Mouse (Mus musculus): ENCODE measurements around the gene Wnk1.
"Not testable (repeated sequence)": the region's sequence is repeated elsewhere in the genome, so short reads cannot be mapped to it uniquely, and the experiment has no call there.

Wnk1 gene

DNA sequence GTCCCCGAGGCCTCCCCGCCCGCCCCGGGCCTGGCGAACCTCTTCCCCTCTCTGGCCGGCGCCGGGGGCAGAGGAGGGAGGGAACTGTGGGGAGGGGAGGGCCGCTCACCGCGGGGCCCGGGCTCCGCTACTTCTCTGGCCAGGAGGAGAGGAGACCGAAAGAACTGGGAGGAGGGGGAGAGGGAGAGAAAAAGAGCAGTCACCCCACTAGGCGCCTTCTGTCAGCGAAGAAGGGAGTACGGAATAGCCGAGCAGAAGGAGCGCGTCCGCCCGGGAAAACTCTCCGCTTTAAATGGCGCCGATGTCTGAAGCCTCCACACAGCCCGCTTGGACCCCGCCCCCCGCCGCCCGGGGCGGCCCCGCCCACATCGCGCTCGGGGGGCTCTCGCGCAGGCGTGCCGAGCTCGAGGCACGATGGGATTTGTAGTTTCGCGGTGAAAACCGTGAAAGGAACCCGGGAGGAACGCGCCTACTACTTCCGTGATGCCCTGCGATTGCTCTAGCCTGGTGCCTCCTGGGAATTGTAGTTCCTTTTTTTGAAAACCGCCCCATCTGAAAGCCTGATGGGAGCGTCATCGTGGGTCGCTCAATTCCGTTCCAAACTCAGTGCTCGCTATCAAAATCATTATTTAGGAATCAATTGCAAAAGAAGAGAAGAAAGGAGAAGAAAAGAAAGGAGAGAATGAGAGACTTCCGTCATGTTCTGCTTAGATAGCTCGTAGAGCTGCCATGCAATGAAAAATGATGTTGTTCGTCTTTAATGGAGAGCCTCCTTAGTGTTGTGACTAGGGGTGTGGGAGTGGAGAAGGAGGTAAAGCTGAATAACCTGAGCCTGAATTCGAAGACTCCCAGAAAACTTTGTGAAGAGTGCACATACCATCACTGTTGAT is at the start of gene Wnk1:
TSS of gene Wnk1 (minus strand) at position 307 of the 890 bp plus-strand sequence.
- peak; percentile 98 for DNase-seq

DNA sequence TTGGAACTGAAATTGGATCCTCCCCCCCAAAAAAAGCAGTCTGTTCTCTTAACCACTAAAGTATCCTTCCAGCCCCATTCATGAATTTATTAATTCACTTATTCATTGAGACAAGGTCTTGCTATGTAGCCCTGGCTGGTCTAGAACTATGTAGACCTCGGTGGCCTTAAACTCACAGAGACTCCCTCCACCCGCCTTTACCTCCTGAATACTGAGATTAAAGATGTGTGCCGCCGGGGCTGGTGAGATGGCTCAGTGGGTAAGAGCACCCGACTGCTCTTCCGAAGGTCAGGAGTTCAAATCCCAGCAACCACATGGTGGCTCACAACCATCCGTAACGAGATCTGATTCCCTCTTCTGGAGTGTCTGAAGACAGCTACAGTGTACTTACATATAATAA is 48.6 kb upstream of the Wnk1 start:
- DNase-seq: not testable (repeated sequence)

- DNase-seq: no peak
These were observed 47.4 kb upstream of the Wnk1 start for GRCm38 (mm10) chr6:120085832-120086231.

DNA sequence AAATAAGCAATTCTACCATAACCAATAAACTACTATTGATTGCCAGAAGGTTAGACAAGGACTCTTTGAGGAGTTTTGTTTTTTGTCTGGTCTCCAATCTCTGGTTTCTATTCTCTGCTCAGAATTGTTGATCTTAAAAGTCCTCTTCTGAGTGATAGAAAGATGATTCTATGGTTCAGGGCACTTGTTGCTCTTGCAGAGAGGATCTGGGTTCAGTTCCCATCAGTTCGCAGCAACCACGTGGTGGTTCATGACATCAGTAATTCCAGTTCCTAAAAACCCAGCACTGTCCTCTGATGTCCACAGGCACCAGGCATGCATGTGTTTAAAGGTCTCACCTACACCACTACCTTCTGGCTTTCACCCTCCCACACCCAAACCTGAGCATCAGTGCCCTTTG is 46.5 kb upstream of the Wnk1 start:
- no peak for DNase-seq

DNA sequence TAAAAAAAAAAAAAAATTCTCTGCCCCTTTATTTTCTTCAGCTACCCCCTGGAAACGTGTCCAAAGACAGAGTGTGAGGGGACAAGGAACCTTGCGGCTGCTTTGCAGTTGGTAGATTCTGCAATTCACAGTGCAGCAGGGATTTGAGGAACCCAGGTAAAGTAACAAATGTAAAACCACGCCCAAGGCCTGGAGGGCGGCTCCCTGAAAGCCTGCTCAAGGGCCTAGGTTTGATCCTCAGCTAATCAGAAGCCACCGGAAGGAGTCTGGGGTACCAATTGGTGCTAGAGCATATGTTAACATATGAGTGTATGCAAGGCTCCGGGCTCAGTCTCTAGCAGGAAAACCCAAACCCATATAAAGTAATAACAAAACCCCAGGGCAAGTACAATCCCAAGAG is 45.0 kb upstream of the Wnk1 start:
- no peak for DNase-seq

DNA sequence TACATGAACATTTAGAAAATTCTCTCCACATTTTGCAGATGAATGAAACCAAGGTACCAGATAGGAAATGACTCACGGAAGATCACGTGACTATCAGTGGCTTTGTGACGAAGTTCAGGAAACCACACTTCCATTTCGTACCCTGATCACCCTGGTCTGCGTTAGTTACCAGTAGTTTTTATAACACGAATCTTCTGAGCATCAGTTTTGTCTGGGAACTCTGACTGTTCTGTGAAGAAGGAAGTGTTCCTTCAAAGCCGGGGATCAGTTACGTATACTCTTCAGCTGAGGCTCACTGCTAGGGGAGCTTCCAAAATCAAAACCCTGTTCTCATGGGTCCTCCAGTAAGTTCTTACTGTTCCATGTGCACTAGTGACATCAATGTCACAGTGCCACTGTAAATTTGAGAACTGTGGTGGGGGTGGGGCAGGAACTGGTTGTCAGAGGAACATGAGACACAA is 44.5 kb upstream of the Wnk1 start:
- no peak for DNase-seq

GRCm38 (mm10) chr6:120082251-120082950 is 43.9 kb upstream of the Wnk1 start:
- DNase-seq: no peak

DNA sequence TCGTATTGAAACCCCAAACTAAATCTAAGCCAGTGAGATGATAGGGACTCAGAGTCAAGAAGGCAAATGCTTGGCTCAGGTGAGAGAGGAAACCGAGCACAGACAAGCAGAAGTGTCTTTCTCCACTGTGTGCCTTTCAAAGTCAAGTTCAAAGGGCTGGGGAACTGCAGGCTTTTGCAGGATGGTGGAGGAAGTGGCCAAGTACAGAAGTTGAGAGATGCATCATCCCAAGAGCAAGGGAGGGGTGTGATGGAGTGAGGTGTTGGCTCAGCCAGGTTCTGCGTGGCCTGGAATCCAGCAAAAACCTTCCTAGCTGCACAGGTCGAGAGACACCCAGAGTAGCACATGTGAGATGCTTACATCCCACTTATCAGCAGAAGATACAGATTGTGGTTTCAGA is 43.0 kb upstream of the Wnk1 start:
- DNase-seq: no peak

DNA sequence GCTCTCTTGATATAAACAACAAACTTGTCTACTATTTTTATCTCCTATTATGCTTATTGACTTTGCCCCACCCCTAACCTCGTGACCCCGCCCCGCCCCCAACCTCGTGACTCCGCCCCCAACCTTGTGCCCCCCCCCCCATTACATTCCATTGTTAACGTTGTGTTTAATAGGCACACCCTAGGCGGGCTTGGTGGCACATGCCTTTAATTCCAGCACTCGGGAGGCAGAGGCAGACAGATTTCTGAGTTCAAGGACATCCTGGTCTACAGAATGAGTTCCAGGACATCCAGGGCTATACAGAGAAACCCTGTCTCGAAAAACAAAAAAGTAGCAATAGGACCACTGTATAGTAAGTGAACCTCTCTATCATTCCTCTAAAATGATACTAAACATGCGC is 41.1 kb upstream of the Wnk1 start:
- DNase-seq: no peak

DNA sequence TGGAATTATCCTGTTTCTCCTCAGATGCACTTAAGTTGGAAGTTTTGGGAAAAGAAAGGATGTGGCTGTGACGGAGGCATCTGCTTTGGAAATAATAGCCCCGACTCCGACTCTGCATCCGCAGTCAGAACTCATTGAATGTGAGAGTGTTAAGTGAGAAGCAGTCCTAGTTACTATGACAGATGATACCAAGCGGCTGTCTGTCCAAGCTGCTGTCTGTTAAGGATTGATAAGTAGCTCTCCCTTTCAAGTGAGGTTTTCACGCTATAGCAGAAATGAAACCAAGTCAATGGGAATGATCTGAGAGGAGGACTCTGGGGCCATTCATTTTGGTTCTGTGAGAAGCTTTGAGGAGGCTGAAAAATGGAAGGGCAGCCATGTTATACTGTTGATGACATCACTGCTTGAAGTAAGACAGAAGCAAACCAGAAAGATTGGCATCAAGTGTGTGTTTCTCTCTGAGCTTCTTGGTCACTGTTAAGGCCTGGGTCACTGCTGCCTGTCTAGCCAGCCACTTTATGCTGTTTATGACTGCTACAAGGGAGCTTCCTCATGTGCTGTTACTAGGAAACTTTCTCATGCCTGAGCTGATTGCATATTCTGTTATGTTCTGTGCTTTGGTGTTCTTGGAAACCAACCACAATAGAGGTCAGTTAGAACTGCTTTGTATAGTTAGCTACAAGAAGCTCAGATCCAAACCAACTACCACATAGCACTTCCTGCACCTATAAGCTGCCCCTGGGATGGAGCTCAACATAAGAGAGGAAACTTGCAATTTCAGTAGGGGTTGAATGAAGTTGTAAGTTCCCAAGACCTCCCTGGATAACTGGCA is 38.4 kb upstream of the Wnk1 start:
- DNase-seq: no peak

GRCm38 (mm10) chr6:120072630-120073029 is 34.2 kb upstream of the Wnk1 start:
- no peak for DNase-seq

DNA sequence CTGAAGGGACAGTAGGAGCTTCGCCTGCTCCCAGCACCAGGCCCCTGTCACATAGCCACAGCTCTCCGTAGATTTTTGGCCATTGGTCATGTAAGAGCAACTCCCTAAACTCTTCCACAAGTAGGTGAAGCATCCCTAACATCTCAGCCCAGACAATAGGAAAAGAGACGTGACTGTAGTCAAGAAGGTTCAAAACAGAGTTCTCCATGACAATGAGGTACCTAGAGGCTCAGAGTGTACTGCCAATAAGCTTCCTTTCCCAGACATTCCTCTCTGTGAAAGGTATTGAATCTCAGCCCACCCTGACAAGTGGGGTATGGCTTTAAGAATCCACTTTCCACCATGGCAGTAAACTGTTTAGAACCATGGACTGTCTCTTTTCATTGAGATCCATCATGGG is 31.1 kb upstream of the Wnk1 start:
- no peak for DNase-seq

DNA sequence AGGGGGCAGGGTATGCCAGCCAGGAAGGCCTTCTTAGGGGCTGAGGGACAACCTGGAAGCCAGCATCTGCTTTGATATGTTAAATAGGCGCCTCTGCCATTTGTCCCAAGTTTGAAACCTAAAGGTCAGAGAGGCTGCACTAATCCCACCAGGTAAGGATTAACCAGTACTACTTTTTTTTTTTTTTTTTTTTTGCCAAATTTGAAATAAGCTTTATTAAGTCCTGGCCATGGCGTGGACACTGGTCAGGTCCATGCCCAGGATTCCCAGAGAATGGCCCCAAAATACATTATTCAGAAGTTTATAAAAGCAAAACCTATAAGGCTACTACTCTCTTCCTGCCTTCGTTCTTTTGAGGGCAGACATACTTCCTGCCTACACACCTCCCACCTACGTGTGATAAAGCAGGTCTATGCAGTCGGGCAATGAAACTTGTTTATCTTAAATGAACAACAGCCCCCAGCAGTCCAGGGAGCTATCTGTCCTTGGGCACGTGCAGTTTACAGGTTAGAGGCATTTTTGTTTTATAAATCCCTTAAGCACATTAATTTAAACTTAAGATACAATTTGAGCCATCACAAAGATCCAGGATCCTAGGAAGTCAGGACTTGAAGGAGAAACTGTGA is 27.2 kb upstream of the Wnk1 start:
- no peak for DNase-seq

GRCm38 (mm10) chr6:120064627-120065026 is 26.2 kb upstream of the Wnk1 start:
- no peak for DNase-seq

- no peak for DNase-seq
These were observed 24.5 kb upstream of the Wnk1 start for GRCm38 (mm10) chr6:120062934-120063333.

DNA sequence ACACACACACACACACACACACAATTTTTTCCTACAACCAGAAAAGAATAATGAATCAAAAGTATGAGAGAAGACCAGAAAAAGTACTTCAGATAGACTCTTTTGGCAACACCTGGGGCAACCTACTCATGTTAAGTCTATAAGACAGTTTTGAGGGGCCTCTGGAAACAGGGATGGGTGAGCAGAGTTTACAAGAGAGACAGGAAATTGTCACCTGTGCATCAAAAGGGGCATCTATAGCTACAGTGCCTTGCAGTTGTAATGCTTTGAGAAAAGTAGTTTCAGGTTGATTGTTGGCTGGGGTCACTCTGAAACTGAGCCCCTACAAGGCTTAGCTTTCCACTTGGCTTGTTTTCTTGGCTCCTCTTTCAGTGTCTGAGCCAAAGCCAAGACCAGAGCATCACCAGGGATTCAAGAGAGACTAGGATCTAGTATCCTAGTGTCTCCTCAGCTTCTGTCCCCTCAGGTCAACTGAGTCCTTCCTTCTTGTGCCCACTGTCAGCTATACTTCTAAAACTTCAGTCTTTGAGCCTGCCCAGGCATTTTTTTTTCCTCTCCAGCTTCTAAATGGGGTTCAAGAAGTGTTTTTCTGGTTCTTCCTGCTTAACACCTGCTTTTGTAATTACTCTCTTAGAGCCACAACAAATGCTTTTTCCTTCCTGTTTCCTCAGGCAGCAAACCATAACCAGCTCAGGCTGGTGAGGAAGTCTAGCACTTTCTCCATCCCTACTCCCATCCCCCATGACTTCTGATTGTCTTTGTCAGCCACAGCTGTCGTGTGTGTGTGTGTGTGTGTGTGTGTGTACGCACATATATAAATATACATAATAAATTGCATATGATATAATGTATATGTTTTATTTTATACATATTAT is 17.4 kb upstream of the Wnk1 start:
- DNase-seq: no peak

DNA sequence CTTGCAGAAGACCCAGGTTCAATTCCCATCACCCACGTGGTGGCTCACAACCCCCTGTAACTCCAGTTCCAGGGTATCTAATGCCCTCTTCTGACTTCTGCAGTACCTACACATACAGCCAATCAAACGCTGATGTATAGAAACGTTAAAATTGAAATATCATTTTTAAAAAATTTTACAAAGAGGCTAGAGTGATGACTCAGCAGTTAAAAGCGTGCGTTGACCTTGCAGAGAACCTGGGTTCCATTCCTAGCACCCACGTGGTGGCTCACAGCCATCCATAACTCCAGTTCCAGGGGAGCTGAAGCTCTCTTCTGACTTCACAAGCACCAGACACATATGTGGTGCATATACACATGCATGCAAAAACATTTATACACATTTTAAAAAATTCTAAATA is 15.9 kb upstream of the Wnk1 start:
- no peak for DNase-seq

DNA sequence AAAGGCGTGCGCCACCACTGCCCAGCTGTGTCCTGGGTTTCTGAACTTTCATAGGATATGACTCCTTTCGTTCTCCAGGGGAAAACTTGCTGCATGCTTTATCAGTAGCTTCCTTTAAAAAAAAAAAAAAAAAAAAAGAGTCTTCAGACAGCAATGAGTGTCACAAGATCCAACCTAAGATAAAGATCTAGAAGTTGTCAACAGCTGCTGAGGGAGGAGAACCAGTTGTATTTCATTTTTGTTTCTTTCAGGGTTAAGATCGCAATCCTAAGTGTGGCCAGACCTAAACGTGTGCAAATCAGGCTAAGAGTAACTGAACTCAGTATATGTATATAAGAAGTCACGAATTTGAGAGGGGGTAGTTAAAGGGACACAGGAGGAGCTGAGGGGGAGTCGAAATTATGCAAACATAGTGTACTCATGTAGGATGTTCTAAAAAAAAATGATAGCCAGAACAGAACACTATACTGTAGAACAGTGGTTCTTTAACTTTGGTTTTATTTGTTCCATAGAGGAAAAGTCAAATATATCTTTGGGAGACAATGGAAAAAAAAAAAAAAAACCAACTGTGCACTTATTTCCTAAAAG is 9.3 kb upstream of the Wnk1 start:
- DNase-seq: no peak

GRCm38 (mm10) chr6:120045406-120045805 is 6.9 kb upstream of the Wnk1 start:
- no peak for DNase-seq

GRCm38 (mm10) chr6:120042632-120043220 is 4.3 kb upstream of the Wnk1 start:
- no peak for DNase-seq

- DNase-seq: no peak
These were observed 2.0 kb upstream of the Wnk1 start for GRCm38 (mm10) chr6:120040557-120040857.

Data from cerebellum, adult 18-20 months (tissue).